Mouse (Mus musculus): ENCODE measurements around the gene Cyb5rl.
"Not testable (repeated sequence)": the region's sequence is repeated elsewhere in the genome, so short reads cannot be mapped to it uniquely, and the experiment has no call there.

Gene Cyb5rl

GRCm38 (mm10) chr4:107063214-107063613 lies 3.6 kb upstream of the Cyb5rl start:
- DNase-seq: no peak

DNA sequence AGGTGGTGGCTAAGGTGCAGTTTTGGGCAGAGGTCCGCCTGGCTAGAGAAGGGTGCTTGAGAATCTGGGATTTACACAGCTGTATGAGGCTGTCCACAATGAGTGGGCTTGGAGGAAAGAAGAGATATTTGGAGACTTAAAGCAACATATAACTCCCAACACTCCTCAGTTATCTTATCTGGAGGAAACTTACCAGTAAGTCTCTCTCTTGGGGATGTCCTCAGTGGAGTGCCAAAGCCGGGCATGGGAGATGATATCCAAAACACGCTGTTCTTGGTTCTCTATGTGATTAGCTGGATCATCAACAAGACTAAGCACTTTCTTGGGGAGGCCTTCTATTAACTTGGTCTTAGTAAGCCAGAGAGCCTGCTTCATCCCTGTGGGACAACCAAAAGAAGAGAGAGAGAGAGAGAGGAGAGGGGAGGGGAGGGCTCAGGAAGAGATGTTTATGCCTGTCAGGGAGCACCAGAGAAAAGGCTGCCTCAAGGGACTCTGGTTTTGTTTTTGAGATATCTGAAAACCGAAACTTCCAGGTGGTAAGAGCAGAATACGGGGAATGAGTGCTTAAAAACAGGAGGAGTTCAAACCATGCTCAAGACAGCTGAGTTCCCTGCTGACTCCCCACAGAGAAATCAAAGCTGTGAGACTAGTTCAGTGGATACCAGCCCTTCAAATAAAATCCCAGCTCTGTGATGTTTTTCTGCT lies 2.2 kb upstream of the Cyb5rl start:
- no peak for DNase-seq

GRCm38 (mm10) chr4:107067151-107067840 lies 508 bp downstream of the Cyb5rl start:
- DNase-seq: peak; percentile 43

GRCm38 (mm10) chr4:107072343-107072742 lies 5.6 kb downstream of the Cyb5rl start:
- no peak for DNase-seq

- no peak for DNase-seq
These were observed 8.7 kb downstream of the Cyb5rl start for GRCm38 (mm10) chr4:107075456-107075855.

DNA sequence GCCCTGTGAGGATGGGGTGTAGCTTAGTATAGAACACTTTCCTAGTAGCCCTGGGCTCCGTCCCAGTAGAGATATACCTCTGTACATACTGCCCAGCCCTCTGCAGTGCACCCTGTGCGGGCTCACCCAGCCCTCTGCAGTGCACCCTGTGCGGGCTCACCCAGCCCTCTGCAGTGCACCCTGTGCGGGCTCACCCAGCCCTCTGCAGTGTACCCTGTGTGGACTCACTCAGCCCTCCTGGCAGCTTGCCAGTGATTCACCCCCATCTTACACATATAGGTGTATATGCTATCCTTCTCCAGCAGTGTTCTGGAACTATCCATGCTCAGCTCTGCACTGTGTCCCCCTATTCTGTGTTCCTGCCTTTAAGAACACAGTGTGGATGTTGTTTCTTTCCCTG lies 12.1 kb downstream of the Cyb5rl start:
- DNase-seq: no peak

DNA sequence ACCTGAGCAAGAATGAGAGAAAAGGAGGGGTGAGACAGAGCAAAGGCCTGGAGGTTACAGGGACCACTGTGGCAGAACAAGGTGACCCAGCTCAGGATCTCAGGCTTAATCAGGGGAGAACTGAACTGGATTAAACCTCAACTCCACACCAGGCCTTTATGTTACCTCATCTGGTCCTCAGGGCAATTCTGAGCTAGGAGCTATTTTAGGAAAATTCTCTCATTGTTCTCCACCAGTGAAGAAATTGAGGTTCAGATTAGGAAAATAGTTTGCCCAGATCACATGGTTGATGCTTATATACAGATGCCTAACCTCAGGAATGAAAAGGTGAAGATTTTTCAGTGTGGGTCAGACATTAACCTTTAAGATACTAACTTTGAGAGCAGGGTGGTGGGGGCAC lies 12.9 kb downstream of the Cyb5rl start:
- DNase-seq: no peak

DNA sequence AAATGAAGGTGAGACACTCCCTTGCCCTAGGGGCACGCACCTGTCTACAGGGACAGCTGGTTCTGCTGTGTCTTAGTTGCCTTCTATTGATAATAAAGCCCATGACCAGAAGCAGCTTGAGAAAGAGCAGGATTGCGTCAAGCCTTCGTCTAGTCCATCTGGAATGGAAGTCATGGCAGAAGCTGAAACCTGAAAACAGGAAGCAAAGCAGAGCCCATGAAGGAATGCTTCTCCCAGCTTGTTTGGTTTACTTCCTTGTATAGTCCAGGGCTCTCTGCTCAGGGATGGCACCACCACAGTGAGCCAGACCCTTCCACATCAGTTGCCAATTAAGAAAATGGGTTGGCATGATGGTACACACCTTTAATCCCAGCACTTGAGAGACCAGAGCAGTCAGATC lies 15.4 kb downstream of the Cyb5rl start:
- DNase-seq: no peak

- DNase-seq: no peak
These were observed 16.3 kb downstream of the Cyb5rl start for GRCm38 (mm10) chr4:107083126-107083525.

DNA sequence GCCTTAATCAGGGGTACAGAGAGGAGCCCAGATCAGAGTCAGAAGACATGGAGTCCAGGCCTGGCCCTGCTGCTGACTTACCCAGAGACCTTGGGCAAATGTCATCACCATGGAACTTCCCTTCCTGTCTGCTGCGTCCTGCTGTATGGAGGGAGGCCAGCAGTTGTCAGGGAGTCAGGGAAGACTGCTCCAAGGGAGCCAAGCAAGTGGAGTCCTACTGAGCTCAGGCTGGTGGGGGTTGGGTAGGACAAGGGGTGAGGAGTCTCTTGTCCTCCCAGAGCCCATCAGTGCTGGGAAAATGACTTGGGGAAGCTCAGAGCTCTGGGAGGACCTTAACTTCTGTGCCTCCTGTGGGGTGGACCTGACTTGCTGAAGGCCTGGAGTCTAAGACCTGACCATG lies 17.6 kb downstream of the Cyb5rl start:
- no peak for DNase-seq

DNA sequence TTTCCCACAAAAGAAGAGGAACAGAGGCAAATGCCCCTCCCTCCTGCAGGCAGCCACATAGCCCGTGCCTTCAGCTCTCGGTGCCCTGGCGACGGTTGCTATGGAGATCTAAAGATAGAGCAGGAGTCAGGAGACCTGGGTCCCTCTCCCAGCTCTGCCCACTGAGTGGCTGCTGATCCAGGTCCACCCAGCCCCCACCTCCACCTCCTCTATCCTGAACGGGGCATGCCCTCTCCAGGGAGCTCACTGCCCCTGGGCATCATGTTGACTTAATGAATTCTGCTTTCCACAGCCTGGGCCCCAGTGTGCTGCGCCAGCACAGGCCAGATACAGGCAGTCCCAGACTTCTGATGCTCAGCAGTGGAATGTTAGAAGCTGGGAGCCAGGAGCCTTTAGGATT lies 18.1 kb downstream of the Cyb5rl start:
- no peak for DNase-seq

GRCm38 (mm10) chr4:107091696-107092095 lies 24.9 kb downstream of the Cyb5rl start:
- no peak for DNase-seq

GRCm38 (mm10) chr4:107094484-107095187 lies 27.8 kb downstream of the Cyb5rl start:
- no peak for DNase-seq

GRCm38 (mm10) chr4:107096043-107096442 lies 29.3 kb downstream of the Cyb5rl start:
- peak; percentile 30 for DNase-seq

GRCm38 (mm10) chr4:107096841-107097373 lies 30.1 kb downstream of the Cyb5rl start, which contains the start of gene Cdcp2:
Gene Cdcp2 (plus strand): TSS chr4:107096891.
- no peak for DNase-seq

- DNase-seq: no peak
These were observed 31.1 kb downstream of the Cyb5rl start for GRCm38 (mm10) chr4:107097871-107098270.

- DNase-seq: no peak
These were observed 31.6 kb downstream of the Cyb5rl start for GRCm38 (mm10) chr4:107098375-107098774.

GRCm38 (mm10) chr4:107098791-107099525 lies 32.2 kb downstream of the Cyb5rl start:
- DNase-seq: no peak

DNA sequence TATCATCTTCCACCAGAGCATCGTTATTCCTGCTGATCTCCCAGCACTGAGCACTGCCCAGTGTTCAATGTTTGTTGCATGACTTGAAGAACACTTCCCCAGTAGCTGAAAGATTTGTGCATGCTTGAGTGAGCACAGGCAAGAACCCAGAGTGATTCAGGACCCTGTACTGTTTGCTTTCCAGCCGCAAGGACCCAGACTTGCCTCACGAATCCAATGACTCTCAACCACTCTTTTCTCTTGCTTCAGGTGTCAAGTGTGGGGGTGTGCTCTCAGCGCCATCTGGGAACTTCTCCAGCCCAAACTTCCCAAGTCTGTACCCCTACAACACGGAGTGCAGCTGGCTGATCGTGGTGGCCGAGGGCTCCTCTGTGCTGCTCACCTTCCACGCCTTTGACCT lies 35.4 kb downstream of the Cyb5rl start:
- DNase-seq: no peak

DNA sequence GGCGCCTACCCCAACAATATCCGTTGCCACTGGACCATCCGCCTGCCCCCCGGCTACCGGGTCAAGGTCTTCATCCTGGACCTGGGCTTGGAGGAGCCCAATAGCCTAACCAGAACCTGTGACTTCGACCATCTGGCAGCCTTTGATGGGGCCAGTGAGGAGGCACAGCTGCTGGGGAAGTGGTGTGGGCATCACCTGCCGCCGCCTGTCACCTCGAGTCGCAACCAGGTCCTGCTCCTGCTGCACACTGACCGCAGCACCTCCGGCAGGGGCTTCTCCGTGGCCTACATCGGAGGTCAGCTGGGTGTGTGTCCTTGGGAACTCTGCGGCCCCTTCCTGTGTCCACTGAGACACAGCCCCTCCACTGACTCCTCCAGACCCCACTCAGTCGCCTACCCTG lies 40.0 kb downstream of the Cyb5rl start:
- no peak for DNase-seq

DNA sequence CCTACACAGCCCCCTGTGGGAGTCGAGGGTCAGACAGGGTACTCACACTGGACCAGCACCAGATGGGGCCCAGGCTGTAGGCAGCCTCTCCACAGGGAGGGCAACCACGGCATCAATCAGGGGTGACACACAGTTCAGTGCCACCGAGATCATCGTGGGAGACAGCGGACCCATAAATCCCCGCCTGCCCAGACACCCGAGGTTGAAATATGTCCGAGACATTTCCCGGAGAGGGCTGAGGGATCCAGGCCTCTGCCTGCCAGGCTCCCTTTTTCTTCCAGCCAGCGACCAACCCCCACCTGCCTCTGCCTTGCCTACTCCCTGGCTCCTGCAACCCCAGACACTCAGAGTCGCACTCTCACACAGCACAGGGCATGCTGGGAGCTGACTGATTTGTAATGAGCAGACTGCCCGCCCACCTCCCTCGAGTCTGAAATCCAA lies 41.5 kb downstream of the Cyb5rl start:
- DNase-seq: no peak

- DNase-seq: not testable (repeated sequence)
These were observed 42.4 kb downstream of the Cyb5rl start for GRCm38 (mm10) chr4:107109181-107109580.

DNA sequence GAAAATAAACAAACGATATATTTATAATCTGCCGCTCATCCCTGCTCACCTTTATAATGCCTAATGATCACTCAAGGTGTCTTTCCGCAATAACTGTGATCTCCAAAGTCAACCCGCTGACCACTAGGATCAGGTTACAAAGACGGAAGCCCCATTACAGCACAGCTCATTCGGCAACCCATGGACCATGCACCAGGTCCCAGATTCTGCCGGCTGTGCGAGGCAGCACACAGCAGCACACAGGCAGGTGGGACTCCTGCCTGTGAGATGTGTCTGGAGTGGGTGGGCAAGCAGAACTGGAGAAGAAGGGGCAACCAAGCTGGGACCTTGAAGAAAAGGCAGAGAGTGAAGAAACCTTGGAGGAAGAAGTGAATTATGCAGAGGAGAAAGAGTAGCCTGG lies 47.5 kb downstream of the Cyb5rl start:
- no peak for DNase-seq

Measured in cerebellum, adult 9-10 months (tissue).